Mouse (Mus musculus): ENCODE measurements around the gene Adora2a. TPM values are rescaled to one million over a fixed set of nuclear protein-coding genes. Genes with fewer than 3 reads are reported as not detected.
"Not testable (repeated sequence)": the region's sequence is repeated elsewhere in the genome, so short reads cannot be mapped to it uniquely, and the experiment has no call there.

Gene Adora2a
- polyA plus RNA-seq, 1 experiment from 2014 or later: 6.9 TPM

DNA sequence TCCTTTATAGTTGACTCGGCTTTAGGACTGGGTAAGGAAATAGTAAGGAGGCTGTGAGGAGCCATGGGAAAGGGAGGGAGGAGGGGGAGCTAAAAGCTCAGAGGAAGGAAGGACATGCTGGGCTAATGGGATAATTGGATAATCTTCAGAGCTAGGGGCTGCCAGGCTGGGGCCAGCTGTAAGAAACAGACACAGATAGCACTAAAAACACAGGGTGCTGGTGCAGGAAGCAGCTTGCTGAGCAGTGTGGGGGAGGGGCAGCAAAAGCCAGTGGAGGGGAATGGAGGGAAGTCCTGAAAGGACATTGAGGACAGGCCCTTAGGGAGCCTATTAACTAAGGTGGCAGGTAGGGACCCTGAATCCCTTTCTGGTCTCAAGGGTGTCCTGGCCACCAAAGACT is 27.9 kb downstream of the Adora2a start:
- not testable (repeated sequence) for DNase-seq (ENCODE audit: low spot score)

DNA sequence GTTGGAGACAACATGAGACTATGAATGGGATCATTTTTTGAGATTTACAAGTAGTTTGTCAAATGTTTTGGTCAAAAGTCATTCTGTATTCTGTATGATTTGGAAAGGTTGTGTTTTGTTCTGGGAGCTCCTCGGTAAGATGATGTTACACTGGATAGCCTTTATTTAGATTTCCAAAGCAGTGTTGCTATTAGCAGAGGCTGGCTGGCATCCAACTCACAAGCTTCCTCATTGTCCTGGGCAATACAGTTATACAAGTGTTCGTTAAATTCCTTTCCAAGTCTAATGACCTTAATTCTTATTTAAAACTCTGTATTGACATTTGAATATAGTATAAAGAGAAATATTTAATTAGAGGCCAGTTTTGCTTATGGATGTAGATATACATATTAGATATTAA is 28.6 kb downstream of the Adora2a start:
- no peak for DNase-seq (ENCODE audit: low spot score)

DNA sequence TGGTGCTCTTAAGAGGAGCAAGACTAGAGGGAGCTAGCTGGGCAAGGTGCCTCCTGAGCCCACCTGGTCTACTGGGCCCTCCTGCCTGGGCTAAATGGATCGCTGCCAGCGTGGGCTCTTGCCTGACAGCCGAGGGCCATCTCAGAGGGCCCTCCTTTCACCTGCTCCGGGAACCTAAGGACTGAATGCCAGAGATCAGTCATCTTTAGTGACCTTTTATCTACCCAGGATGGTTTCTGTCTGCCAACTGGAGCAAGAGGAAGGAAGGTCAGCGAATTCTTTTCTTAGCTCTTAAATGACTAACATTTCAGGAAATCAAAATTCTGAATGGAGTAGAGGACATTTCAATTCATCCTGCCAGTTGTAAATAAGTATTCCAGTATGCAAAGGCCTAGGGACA is 33.9 kb downstream of the Adora2a start:
- no peak for DNase-seq (ENCODE audit: low spot score)

DNA sequence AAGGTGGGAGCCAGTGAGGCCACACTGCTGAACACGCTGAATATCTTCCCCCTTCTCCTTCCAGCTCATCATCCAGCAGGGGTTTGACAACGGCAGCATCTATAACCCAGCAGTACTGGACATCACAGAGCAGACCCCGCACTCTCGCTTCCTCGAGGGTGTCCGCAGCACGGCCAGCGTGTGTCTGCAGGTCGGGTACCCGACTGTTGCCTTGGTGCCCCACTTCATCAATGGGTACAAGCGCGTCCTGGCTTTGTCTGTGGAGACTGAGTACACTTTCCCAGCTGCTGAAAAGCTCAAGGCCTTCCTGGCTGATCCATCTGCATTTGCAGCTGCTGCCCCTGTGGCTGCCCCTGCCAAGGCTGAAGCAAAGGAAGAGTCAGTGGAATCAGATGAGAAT is 35.9 kb downstream of the Adora2a start:
- no peak for DNase-seq (ENCODE audit: low spot score)

DNA sequence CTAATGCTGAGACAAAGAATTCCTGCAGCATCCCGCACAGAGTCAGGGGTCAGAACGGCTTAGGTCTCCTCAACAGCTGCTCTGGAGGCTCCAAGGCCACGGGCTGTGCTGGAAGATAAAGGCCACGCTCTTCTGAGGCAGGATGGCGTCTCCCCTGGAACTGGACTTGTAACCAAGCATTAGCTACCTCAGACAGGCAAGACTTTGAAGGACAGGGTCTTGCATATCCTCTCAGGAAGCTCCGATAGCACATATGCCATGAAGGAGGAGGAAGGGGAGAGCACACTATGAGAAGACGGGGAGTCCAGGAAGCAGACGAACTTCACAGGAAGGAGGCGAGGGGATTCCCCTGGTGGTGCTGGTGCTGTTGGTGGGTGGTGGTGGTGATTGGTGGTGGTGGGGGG is 37.2 kb downstream of the Adora2a start:
- not testable (repeated sequence) for DNase-seq (ENCODE audit: low spot score)

DNA sequence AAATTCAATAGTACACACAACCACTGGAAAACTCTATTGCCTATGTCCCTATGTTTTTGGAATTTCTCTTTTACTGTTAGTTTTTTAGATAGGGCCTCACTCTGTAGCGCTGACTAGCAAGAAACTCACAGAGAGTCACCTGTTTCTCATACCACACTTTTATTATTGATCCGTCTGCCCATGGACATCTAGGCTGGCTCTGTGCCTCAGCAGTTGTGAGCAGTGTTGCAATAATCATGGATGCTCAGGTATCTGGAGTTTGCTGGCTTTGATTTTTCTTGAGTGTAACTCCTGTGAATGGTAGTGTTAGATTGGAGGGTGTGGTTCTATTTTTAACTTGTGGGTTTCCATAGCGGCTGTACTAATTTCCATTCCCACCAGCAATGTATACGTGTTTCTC is 38.7 kb downstream of the Adora2a start:
- no peak for DNase-seq (ENCODE audit: low spot score)

DNA sequence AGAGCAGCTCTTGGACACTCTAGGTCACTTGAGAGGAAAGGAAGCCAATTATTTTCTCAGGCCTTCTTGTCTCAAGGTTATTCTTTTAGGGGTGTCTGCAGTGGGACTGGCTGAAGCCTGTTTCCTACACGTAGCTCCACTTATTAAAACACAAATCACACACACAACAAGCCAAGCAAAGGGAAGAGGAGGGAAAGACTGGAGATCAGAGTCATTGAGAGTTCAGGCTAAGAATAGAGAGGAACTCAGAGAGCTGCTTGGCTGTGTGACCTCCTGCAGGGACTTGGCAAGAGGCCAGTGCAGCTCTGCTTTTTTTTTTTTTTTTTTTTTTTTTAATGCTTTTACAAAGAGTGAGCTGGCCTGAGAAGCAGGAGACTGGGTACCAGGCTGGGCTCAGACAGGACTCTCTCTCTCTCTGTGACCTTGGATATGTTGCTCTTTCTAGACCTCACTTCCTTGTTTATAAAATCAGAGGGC is 47.6 kb downstream of the Adora2a start:
- DNase-seq (ENCODE audit: low spot score): not testable (repeated sequence)

DNA sequence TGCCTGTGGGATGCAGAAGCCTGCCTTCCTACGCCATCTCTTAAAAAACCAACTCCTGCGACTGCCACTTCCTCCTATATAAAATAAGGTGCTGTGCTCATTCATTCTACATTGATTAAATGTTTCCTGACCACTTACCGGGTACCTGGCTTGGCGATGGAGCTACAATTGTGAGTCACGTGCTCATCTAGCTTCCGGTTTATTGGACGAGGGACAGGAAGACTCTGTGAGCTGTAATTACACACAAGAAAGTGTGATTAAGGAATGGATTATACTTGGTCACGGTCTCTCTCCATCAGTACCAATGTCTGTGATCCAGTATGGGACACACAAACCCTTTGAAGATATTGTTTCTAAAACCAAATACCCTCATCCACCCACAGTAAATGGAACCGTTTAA is 48.1 kb downstream of the Adora2a start:
- no peak for DNase-seq (ENCODE audit: low spot score)

DNA sequence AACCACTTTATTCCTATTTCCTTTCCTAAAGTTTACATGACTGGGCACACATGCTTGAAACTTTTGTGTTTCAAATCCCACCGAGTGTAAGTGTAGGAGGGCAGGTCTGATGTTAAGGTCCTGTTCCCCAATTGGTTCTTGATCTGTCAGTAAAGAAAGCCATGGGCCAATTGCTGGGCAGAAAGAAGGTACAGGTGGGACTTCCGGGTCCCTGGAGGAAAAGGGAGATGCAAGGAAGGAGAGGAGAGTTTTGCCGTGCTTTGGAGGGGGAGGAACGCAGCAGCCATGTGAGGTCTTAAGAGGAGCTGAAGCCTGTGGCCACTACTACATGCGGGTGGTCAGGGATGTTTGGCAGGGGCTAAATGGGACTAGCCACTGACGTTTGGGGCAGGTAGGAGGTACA is 48.6 kb downstream of the Adora2a start:
- peak; percentile 14 for DNase-seq (ENCODE audit: low spot score)

DNA sequence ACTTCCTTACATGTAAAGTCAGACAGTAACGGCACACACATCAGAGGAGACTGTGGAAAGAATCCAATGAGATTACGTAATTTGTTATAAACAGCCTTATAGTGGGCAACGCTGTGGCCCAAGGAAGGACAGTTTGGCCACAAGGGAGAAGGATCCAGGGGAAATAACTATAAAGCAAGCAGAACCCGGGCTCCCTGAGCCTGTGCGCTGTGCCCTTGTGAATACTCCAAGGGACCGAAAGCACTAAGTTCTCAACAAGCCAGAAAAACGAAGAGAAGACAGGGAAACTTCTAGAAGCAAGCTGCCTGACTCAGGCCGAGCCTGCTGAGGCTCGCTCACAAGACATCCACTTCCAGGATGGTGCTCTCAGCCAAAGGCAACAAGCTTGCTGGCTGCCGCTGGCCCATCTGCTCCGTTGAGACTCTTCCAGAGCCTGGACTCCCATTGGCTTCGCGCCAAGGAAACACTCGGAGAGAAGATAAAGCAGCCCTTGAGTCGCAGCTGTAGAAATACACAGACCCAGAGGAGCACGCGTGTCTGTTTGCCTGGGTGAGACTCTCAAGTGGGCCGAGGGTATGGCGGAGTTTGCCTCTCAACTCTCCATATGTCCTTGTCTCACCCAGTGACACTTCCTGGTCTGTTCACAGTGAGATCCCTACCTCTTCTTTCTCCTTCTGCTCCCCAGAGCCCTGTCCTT is 57.1 kb downstream of the Adora2a start:
- not testable (repeated sequence) for DNase-seq (ENCODE audit: low spot score)

DNA sequence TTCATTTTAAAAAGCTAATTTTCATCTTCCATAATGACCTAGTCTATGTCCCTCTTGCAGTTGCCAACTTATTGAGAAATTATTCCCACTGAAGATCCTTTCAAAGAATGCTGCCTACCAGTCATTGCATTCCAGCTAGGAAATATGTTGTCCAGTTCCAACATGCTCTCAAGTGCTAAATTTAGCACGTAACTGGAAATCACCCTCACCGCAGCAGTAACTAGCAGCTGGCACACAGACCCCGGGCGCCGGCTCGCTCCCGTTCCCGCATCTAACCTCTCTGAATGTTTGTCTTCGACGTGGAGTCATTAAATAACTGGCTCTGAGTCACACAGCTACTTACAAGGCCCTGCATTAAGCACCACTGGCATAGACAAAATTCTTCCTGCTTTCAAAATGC is 62.0 kb downstream of the Adora2a start:
- DNase-seq (ENCODE audit: low spot score): no peak

Other genes with a start within 250 kb of the Adora2a start
- gene Specc1l, start 104.8 kb upstream of the Adora2a start, polyA plus RNA-seq (2015; fragmentation: Nextera tagmentation; extraction: Ambion mirVana): 17.0 TPM in 2 replicates
- 0.42 and 0.55 TPM in 2 replicates for gene Upb1, start 84.2 kb downstream of the Adora2a start, polyA plus RNA-seq (2015; fragmentation: Nextera tagmentation; extraction: Ambion mirVana)
- 149 and 167 TPM in 2 replicates for gene Snrpd3, start 200.7 kb downstream of the Adora2a start, polyA plus RNA-seq (2015; fragmentation: Nextera tagmentation; extraction: Ambion mirVana)
- gene Gucd1, start 201.1 kb downstream of the Adora2a start, polyA plus RNA-seq (2015; fragmentation: Nextera tagmentation; extraction: Ambion mirVana): 17.5 and 18.2 TPM in 2 replicates
- gene Lrrc75b, start 243.5 kb downstream of the Adora2a start, polyA plus RNA-seq (2015; fragmentation: Nextera tagmentation; extraction: Ambion mirVana): 0.41 and 0.86 TPM in 2 replicates
- gene Ggt1, start 244.7 kb downstream of the Adora2a start, polyA plus RNA-seq (2015; fragmentation: Nextera tagmentation; extraction: Ambion mirVana): 0.90 and 1.5 TPM in 2 replicates

Measured in thymus, postnatal 0 days (tissue).